Mouse (Mus musculus): ENCODE data around the gene Nhp2.

DNA sequence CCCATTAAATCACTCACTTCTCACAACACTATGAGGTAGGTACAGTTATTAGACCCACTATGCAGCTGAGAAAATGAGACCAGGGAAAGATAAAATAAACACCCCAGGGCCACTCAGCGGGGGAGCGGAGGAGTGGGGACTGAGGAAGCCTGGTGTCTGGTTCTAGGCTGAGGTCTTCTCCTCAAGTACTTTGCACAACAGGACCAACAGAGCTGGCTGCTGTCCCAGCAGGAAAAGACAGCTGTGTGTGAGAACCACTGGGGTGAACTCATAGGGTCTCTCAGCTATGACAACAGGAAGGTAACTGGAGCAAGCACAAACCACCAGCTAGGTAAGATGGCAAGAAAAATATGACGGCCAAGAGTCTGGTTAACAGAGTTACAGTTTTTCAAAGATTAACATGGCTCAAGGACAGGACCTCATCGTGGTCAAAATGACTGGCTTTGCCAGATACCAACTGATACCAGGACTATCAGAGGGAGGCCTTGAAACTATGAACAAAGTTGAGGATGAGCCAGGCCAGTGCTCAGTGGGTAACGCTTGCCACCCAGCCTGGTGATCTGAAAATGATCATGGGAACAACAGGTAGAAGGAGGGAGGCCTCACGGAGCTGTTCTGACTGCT is 12.7 kb downstream of the Nhp2 start:
- no peak for TF ChIP-seq CTCF (IDR thresholded peaks at IDR 0.05; ENCODE audit: extremely low read depth, insufficient read depth, low read length)
- no peak for TF ChIP-seq POLR2A (IDR thresholded peaks at IDR 0.05; ENCODE audit: extremely low read depth, insufficient read depth, low read length)
